Mouse (Mus musculus) limb, embryonic 11.5 days (tissue): ENCODE results near the gene Nmrk2. TPM values are rescaled to one million over a fixed set of nuclear protein-coding genes. Genes with fewer than 3 reads are reported as not detected.

ENCODE experiments used
- ATAC-seq: fragments of 200-750 bp; cut with Nextera tagmentation; 2 replicates; pipeline ENCODE4 v1.8.0; 2017; ENCODE audit warnings: low read depth; ENCODE audit not compliant: insufficient number of reproducible peaks, low FRiP score, low TSS enrichment
- DNase-seq: peaks from one replicate; pipeline ENCODE4 v3.0.0-alpha.2; 2015; ENCODE audit warnings: low spot score
- H3K27ac ChIP-seq: fragments of 300-500 bp; sonication (generic); replicated peaks from 2 replicates; pipeline ENCODE4 v1.5.1; 2014; ENCODE audit warnings: low read depth, mild to moderate bottlenecking, low read length
- H3K27me3 ChIP-seq: fragments of 300-500 bp; sonication (generic); 2 replicates; pipeline ENCODE4 v1.6.1; 2014; ENCODE audit warnings: mild to moderate bottlenecking, low read length, mixed read lengths; ENCODE audit not compliant: control insufficient read depth, insufficient read depth
- H3K36me3 ChIP-seq: fragments of 300-500 bp; sonication (generic); 2 replicates; pipeline ENCODE4 v1.6.1; 2014; ENCODE audit warnings: mild to moderate bottlenecking, low read length, moderate library complexity, mixed read lengths; ENCODE audit not compliant: control insufficient read depth, insufficient read depth
- H3K4me1 ChIP-seq: fragments of 300-500 bp; sonication (generic); 2 replicates; pipeline ENCODE4 v1.6.1; 2014; ENCODE audit warnings: low read length, mixed read lengths; ENCODE audit not compliant: control insufficient read depth, insufficient read depth
- H3K4me2 ChIP-seq: fragments of 300-500 bp; sonication (generic); 2 replicates; pipeline ENCODE4 v1.6.1; 2014; ENCODE audit warnings: low read depth, mild to moderate bottlenecking, moderate library complexity; ENCODE audit not compliant: severe bottlenecking
- H3K4me3 ChIP-seq: fragments of 300-500 bp; sonication (generic); 2 replicates; pipeline ENCODE4 v1.5.1; 2014; ENCODE audit warnings: low read depth, low read length
- H3K9ac ChIP-seq: fragments of 300-500 bp; sonication (generic); 2 replicates; pipeline ENCODE4 v1.6.1; 2014; ENCODE audit warnings: mild to moderate bottlenecking, low read length
- H3K9me3 ChIP-seq: fragments of 300-500 bp; sonication (generic); 2 replicates; pipeline ENCODE4 v1.6.1; 2016; ENCODE audit warnings: low read length; ENCODE audit not compliant: control insufficient read depth
- WGBS: fragments of 180-500 bp; shearing (Covaris S2); extraction: QIAGEN DNeasy Blood & Tissue Kit; methylation state at CpG from one replicate; pipeline ENCODE4 v1.1.7; 2014; 5-methylcytosine and 5-hydroxymethylcytosine counted together
- polyA plus RNA-seq: library from polyadenylated mRNA; unstranded; fragments of >200 nt; fragmentation: Nextera tagmentation; extraction: Ambion mirVana; gene quantifications from 2 replicates; pipeline ENCODE4 v1.2.1, GENCODE M21; 2014

The Nmrk2 gene
- polyA plus RNA-seq, 1 experiment from 2014 or later: 0.08 TPM

DNA sequence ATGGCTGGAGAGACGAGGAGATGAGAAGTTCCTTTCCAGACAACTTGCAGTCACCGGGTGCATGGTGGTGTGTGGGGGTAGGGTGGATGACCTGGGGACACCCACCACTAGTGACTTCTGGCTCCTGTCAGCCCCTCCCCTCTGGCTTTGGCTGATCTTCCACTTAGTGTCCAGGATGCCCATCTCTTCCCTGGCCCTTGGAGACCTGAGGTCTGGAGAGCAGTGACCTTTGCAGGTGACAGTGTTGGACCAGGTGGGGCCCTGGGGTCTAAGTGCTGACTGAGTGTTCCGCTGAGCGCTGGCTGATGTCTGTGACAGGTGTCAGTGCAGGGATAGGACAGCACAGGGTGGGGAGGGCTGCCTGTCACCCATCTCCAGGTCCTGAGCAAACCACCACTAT lies 6.6 kb downstream of the Nmrk2 start:
- DNase-seq (no peak), ATAC-seq (no peak)
- H3K9me3 ChIP-seq: no peaks in the 10 kb centered on the region
- peaks cover 12% of the 10 kb centered on the region; the same call in 1 of the 2 replicates for H3K4me1 ChIP-seq
- H3K27me3 ChIP-seq: peaks cover 32% of the 10 kb centered on the region
- H3K4me2 ChIP-seq: no peak overlapping the region
- H3K36me3 ChIP-seq: no peaks in the 10 kb centered on the region; the same call in 1 of the 2 replicates
- H3K9ac ChIP-seq: no peak overlapping the region
- 61% methylated on average over 4 of the region's 4 CpGs for WGBS
- H3K27ac ChIP-seq: no peak overlapping the region
- H3K4me3 ChIP-seq: no peak overlapping the region

GRCm38 (mm10) chr10:81193991-81194774 lies 7.7 kb downstream of the Nmrk2 start:
- H3K27me3 ChIP-seq: peaks cover 29% of the 10 kb centered on the region
- no peak for DNase-seq
- peaks cover 12% of the 10 kb centered on the region; the same call in 1 of the 2 replicates for H3K4me1 ChIP-seq
- no peak for ATAC-seq
- no peak overlapping the region for H3K9ac ChIP-seq
- no peaks in the 10 kb centered on the region; the same call in 1 of the 2 replicates for H3K36me3 ChIP-seq
- no peak overlapping the region for H3K4me3 ChIP-seq
- 0 out of 2 replicates have a peak overlapping the region, but pooled peaks have one; percentile 3 for H3K4me2 ChIP-seq
- no peak overlapping the region for H3K27ac ChIP-seq
- 21% methylated on average over 37 of the region's 37 CpGs for WGBS
- no peaks in the 10 kb centered on the region for H3K9me3 ChIP-seq

DNA sequence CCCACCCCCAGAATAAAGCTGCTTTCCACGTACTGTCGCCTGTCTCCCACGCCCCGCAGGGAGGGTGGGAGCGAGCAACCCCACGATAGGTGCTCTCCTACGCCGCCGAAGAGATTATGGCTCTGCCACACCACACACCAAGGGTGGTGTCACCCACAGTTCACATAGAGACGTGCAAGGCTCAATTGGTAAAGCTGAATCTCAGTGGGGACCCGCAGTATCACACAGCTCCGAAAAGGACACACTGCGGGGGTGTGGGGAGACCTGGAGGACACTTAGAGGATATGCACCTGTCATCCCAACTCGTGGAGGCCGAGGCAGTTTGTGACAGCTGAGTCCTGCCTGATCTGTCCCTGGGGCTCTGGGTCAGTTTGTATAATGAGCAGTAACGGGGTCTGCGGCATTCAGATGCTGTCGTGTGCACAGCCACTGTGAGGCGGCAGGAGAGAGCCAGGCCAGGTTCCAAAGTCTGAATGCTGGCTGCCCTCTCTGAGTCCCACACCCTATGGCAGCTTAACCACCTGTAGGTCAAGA lies 8.8 kb downstream of the Nmrk2 start:
- DNase-seq: no peak
- Histone ChIP-seq H3K36me3 (peaks cover 4% of the 10 kb centered on the region; the same call in 1 of the 2 replicates), H3K27me3 (peaks cover 29% of the 10 kb centered on the region), H3K9ac (peak overlapping the region; percentile 89), H3K27ac (no peak overlapping the region), H3K4me1 (peaks cover 12% of the 10 kb centered on the region; the same call in 1 of the 2 replicates), H3K9me3 (no peaks in the 10 kb centered on the region), H3K4me2 (peak overlapping the region; percentile 78), H3K4me3 (peak overlapping the region; percentile 57)
- peak; percentile 23; the same call in 1 of the 2 replicates for ATAC-seq
- WGBS: 5% methylated on average over 19 of the region's 19 CpGs

GRCm38 (mm10) chr10:81192270-81192967 lies 9.4 kb downstream of the Nmrk2 start:
- DNase-seq (peak; percentile 77), ATAC-seq (peak; percentile 81)
- peak overlapping the region; percentile 78 for H3K4me2 ChIP-seq
- H3K4me1 ChIP-seq: peaks cover 12% of the 10 kb centered on the region; the same call in 1 of the 2 replicates
- peak overlapping the region; percentile 57 for H3K4me3 ChIP-seq
- 1% methylated on average over 82 of the region's 93 CpGs for WGBS
- H3K9ac ChIP-seq: peak overlapping the region; percentile 89
- H3K27me3 ChIP-seq: peaks cover 29% of the 10 kb centered on the region
- peak overlapping the region; percentile 82 for H3K27ac ChIP-seq
- peaks cover 5% of the 10 kb centered on the region for H3K36me3 ChIP-seq
- H3K9me3 ChIP-seq: no peaks in the 10 kb centered on the region

GRCm38 (mm10) chr10:81191342-81191982 lies 10.4 kb downstream of the Nmrk2 start:
- DNase-seq: no peak
- Histone ChIP-seq H3K36me3 (peaks cover 10% of the 10 kb centered on the region), H3K27me3 (peaks cover 28% of the 10 kb centered on the region), H3K27ac (no peak overlapping the region), H3K9me3 (no peaks in the 10 kb centered on the region), H3K4me3 (no peak overlapping the region; the same call in 1 of the 2 replicates), H3K4me2 (peak overlapping the region; percentile 78), H3K9ac (no peak overlapping the region), H3K4me1 (peaks cover 12% of the 10 kb centered on the region; the same call in 1 of the 2 replicates)
- no peak for ATAC-seq
- 87% methylated on average over 18 of the region's 18 CpGs for WGBS

DNA sequence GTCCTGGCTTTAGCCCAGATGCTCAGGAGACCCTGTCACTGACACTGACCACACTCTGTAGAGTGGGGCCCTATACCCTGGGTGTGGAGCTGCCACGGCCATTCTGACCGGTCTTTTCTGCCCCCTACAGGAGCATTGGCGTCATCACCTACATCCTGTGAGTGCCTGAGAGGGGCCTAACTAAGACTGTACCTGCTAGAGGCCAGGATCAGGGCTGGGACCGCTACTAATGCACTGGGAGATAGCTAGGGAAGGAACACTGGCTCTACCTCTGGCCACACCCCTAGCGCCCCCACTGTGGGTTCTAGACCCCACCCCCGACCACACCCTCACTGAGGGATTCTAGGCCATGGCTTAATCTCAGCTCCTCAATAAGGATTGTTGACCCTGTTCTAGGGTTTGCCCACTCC lies 10.9 kb downstream of the Nmrk2 start:
- Histone ChIP-seq H3K4me1 (peaks cover 12% of the 10 kb centered on the region; the same call in 1 of the 2 replicates), H3K4me3 (no peak overlapping the region)
- WGBS: 69% methylated on average over 6 of the region's 6 CpGs

DNA sequence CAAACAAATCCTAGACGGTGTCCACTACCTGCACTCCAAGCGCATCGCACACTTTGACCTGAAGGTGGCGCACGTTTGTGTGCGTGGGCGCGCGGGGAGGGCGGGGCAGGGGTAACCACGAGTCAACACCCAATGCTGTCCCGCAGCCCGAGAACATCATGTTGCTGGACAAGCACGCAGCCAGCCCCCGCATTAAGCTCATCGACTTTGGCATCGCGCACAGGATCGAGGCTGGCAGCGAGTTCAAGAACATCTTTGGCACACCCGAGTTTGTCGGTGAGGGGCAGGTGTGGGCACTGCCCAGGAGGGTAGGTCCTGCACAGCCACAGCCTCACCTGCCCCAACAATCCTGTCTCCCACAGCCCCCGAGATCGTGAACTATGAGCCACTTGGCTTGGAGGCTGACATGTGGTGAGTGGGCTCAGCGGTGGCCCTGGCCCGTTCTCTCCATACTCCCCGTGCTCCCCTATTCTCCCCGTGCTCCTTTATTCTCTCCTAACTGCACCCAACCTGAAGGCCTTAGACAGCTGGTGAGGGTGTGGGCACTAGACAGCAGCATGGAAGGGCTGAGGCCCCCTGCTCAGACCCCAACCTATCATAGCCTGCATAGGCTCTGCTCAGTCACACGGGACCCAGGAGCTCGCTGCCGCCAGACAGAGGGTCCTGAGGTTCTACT lies 11.5 kb downstream of the Nmrk2 start:
- Histone ChIP-seq H3K9ac (no peak overlapping the region), H3K4me2 (no peak overlapping the region), H3K36me3 (peaks cover 10% of the 10 kb centered on the region), H3K27ac (no peak overlapping the region), H3K9me3 (no peaks in the 10 kb centered on the region), H3K4me1 (peaks cover 12% of the 10 kb centered on the region; the same call in 1 of the 2 replicates), H3K4me3 (no peak overlapping the region), H3K27me3 (peaks cover 20% of the 10 kb centered on the region)
- 69% methylated on average over 31 of the region's 31 CpGs for WGBS
- DNase-seq (no peak), ATAC-seq (no peak)

More for the DNA sequence above, 10.9 kb downstream of the Nmrk2 start:
- Histone ChIP-seq H3K27me3 (peaks cover 25% of the 10 kb centered on the region), H3K9me3 (no peaks in the 10 kb centered on the region), H3K27ac (no peak overlapping the region), H3K36me3 (peaks cover 10% of the 10 kb centered on the region), H3K9ac (no peak overlapping the region), H3K4me2 (no peak overlapping the region)
- no peak for DNase-seq
- ATAC-seq: no peak
